Mouse (Mus musculus): Measurements from ENCODE around the gene Nr2c1. TPM values are rescaled to one million over a fixed set of nuclear protein-coding genes. Genes with fewer than 3 reads are reported as not detected.

The Nr2c1 gene
- total RNA-seq, 2 experiments from 2014 or later = 8.3 to 9.1 TPM

DNA sequence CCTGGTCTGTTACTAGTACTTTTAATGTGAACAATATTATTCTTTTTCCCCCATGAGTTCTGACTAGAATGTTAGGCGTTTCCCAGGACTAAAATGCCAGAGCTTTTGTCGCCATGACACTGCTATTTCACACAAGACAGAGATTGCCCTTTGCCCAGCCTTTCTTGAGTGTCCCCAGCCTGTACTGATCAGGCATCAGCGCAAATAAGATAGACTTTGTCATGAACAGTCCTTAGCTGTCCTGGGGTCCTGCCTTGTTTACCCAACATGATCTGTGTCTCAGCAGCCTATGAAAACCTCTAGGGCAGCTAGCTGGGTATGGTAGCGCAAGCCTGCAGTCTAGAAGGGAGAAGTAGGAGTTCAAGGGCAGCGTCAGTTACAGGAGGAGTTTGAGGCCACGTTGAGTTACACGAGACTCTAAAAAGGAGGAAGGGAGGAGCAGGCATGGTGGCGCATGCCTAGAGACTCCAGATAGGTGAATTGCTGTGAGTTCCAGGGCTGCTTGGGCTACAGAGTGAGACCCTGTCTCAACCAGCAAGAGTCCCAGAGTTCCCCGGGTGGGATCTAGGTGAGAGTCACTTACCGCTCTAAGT lies 8.8 kb upstream of the Nr2c1 start:
- no peak for DNase-seq (ENCODE audit: extremely low spot score in 1 of 2, low spot score in 1 of 2)

DNA sequence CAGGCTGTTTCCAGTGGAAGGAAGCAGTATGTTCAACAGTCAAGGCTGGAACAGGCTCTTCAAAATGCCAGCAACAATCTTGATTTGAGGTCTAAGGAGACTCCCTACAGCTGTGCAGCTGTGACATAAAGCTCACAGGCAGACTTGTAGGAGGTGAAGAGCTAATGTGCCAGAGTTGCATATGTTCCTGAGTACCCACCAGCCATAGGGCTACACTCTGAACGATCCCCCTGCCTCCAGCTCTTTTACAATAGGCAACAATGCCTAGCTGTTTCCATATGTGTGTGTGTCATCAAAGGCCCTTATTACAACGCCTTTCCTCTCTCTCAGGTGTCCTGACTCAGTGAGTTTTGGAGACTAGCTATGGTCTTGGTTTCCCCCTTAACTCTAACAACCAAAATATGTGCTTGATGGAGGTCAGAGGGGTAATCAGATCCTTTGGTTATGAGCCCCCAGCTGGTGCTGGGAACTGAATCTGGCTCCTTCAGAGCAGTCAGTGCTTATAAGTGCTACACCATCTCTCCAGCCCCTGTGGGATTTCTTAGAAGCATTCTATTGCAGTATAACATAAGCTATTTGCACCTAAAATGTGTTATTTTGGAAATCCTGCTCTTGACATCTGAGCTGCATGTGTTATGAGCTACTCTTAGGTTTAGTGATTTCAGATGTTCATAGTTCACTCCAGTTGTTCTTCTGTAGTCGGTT lies 7.4 kb upstream of the Nr2c1 start:
- DNase-seq (ENCODE audit: extremely low spot score in 1 of 2, low spot score in 1 of 2) = no peak

DNA sequence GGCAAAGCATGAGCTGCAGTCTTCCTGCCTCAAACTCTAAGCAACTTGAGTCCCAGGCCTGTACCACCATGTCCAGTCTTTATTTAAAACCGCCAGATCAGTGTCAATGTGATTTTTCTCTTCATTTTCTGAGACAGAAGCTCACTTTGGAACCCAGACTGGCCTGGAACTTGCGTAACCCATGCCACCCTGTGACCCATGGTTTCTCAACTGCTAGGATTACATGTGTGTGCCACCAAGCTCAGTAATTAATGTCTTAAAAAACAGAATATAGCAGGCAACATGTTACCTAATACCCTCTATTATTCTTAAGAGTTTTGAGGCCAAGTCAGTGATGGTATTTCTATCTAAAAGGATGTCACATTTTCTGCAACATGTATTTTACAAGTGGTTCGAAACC lies 5.4 kb upstream of the Nr2c1 start:
- no peak for DNase-seq (ENCODE audit: extremely low spot score in 1 of 2, low spot score in 1 of 2)

DNA sequence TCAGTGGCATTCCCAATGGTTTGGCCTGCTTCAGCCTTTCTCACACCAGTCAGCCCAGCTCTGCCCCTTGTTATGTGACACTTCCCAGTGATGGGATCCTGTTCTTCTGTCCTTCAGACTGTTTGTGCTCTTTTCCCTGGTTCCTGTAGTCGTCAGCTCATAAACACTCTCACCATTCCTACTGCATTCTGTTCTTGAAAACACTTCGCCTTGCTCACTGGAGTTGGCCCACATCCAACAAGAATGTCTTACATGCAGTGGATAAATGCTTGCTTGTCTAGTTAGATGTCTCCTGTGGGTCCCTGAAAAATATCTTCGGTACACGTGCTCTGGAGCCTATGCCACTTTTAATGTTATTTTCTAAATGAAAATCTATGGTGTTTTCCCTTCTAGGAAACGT lies 3.2 kb upstream of the Nr2c1 start:
- DNase-seq (ENCODE audit: extremely low spot score in 1 of 2, low spot score in 1 of 2) = no peak

DNA sequence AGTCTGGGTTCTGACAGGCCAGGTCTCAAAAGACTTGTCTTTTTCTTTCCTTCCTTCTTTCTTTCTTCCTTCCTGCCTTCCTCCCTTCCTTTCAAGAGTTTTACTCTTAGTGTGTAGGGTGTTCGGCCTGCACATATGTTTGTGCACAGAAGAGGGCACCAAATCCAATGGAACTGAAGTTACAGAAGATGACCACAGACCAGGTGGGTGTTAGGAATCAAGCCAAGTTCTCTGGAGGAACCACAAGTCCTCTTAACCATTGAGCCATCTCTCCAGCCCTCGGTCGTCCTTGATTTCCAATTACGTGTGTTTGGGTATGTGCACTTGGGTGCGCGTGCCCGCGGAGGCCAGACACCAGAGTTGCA lies 450 bp upstream of the Nr2c1 start:
- no peak for DNase-seq (ENCODE audit: extremely low spot score in 1 of 2, low spot score in 1 of 2)

DNA sequence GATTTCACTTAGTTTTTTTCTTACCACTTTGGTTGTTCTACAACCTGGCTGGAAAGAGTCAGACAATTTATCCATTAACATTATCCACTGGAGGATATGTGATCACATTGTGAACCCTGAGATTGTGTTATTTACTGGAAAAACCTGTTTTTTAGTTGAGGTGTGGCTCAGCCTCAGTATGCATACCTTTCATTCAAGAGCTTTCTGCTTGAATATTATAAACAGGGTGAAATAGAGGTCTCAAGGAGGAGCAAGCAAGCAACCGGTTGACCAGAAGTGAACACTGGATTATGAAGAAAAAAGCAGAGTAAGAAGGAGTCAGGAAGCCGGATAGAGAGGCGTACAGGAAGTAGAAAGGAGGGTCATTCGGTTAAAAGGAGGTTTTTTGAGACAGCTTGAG lies 3.7 kb downstream of the Nr2c1 start:
- no peak for DNase-seq (ENCODE audit: extremely low spot score in 1 of 2, low spot score in 1 of 2)

DNA sequence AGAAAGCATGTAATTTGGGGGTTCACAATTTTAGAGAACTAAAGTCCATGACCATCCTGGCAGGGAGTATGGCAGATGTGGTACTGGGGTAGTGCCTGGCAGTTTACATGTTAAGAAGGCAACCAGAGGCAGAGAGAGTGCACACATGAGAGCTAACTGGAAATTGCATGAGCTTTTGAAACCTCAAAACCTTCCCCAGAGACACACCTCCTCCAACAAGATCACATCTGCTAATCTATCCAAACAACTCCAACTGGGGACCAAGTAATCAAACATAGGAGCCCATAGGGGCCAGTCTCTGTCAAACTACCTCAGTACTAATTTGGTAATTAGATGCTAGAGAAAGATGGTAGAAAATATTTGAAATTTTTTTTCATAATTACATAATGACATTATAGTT lies 6.0 kb downstream of the Nr2c1 start:
- no peak for DNase-seq (ENCODE audit: extremely low spot score in 1 of 2, low spot score in 1 of 2)

DNA sequence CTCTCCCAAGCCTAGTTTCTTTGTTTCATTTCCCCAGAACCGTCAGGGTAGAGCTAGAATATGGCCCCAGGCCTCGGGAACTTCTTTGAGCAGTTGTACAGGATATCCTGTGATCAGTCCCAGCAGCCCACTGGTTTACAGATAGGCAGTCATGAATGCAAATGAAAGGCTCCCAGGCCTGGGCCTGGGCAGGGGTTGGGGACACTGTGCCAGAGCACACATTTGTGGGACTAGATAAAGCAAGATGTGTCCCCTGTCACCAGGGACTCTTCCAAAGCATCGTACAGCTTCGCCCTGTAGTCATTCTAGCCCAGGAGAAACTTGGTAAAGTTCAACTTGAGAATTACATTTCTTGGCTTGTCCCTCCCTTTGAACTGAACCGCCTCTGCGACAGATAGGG lies 11.1 kb downstream of the Nr2c1 start:
- no peak for DNase-seq (ENCODE audit: extremely low spot score in 1 of 2, low spot score in 1 of 2)

DNA sequence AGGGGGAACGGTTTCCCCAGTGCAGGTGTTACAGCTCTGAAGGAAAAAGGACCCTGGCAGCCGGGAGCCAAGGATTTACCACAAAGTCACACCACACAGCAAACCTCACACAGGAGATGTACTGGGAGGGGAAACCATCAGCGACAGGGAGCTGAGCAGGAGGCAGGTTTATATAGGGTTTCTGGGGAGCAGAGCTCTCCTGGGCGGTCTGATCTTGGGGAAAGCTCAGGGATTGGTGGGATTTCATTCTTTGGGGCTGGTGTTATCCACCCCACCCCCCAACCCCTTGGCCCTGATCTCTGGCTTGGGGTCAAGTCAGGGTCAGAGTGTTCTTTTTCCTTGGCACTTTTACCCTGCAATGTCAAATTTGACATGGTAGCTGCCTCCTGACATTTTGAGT lies 11.6 kb downstream of the Nr2c1 start:
- DNase-seq (ENCODE audit: extremely low spot score in 1 of 2, low spot score in 1 of 2) = no peak

DNA sequence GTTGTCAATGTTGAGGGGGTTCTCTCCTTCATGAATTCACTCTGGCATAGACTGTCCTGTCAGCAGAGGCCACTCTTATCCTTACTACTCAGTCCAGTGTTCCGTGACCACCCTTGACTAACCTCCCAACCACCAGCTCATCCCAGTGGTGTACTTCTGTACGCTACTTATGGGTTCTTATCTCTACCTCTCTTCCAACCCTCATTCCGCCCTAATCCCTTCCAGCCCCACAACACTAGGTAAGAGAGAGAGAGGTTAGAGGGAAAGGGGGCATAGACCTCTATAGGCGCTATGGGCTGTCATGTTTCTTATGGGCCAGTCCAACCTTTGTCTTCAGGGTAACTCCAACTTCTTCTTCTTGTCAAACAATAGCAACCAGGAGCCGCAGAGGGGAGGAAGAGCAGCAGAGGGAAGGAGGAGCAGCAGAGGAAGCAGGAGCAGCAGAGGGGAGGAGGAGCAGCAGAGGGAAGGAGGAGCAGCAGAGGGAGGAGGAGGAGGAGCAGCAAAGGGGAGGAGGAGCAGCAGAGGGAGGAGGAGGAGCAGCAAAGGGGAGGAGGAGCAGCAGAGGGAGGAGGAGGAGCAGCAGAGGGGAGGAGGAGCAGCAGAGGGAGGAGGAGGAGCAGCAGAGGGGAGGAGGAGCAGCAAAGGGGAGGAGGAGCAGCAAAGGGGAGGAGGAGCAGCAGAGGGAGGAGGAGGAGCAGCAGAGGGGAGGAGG lies 13.4 kb downstream of the Nr2c1 start:
- no peak for DNase-seq (ENCODE audit: extremely low spot score in 1 of 2, low spot score in 1 of 2)

DNA sequence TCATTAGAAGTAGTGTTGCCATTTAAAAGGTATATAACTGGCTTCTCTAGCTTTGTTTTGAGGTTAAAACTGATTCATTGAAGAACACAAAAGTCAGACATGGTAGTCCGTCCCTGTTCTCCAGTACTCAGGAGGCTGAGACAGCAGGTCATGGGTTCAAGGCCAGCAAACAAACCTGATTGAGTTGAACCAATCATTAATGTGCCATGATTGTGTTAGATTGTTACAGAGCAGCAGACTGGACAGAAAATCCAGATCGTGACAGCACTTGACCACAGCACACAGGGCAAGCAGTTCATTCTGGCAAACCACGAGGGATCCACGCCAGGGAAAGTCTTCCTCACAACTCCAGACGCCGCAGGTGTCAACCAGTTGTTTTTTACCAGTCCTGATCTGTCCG lies 14.2 kb downstream of the Nr2c1 start:
- no peak for DNase-seq (ENCODE audit: extremely low spot score in 1 of 2, low spot score in 1 of 2)

DNA sequence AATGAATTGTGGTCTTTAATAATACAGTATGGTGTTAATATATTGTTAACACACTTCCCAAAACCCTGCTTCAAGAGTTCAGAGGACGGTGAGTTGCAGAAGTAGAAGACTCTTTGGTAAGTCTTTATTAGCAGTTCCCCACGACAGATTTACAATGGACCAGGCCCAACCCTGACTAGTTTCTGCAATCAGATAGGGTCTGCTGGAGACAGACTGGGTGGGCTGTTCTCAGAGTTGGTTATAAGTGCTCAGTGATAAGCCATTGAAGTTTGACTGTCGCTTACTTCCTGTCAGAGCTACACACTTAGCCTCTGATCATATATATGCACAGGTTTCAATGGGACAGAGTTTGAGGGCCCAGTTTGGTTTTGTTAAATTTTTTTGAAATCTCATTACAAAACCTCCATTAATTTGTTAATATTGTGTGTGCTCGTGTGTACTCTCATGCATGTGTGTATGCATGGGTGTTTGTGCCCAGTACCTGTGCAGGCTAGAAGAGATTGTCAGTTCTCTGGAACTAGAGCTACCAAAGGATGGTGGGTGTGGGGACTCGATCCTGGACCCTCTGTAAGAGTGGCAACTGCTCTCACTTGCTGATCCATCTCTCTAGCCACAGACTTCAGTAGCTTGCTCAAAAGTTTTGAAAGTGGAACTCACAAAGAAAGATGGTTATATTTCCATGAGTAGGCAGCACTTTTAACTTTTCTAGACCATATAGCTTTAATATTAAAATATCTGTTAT lies 16.5 kb downstream of the Nr2c1 start:
- DNase-seq (ENCODE audit: extremely low spot score in 1 of 2, low spot score in 1 of 2) = no peak

DNA sequence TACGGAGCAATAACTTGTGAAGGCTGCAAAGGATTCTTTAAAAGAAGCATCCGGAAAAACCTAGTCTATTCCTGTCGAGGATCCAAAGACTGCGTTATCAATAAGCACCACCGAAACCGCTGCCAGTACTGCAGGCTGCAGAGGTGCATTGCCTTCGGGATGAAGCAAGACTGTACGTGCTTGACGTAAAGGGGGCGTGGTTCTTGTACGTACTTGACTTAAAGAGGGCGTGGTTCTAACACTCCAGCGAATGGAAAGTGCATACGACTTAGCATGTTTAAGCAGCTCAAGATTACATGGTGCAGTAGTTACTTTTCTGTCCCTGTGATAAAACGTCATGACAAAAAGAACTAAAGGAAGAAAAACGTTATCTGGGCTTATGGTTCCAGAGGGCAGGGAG lies 17.6 kb downstream of the Nr2c1 start:
- DNase-seq (ENCODE audit: extremely low spot score in 1 of 2, low spot score in 1 of 2) = no peak

DNA sequence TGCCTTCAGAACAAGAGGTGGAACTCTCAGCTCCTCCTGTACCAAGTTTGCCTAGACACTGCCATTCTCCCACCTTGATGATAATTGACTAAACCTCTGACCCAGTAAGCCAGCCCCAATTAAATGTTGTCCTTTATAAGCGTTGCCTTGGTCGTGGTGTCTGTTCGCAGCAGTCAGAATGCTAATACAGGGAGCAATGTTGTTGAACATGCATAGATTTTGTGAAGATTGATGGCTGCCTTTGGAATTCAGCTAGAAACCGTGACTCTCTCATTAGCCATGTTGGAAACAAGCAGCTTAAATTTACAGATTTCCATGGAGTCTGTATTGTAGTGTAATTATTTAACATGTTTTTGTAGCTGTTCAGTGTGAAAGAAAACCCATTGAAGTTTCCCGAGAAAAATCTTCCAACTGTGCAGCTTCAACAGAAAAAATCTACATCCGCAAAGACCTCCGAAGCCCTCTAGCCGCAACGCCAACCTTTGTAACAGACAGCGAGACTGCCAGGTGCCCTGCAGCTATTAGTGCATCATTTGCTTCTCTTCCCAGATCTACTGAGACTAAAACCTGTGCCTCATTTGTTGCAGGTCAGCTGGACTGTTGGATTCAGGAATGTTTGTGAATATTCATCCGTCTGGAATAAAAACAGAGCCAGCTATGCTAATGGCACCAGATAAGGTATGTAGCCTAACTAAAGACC lies 19.4 kb downstream of the Nr2c1 start:
- no peak for DNase-seq (ENCODE audit: extremely low spot score in 1 of 2, low spot score in 1 of 2)

DNA sequence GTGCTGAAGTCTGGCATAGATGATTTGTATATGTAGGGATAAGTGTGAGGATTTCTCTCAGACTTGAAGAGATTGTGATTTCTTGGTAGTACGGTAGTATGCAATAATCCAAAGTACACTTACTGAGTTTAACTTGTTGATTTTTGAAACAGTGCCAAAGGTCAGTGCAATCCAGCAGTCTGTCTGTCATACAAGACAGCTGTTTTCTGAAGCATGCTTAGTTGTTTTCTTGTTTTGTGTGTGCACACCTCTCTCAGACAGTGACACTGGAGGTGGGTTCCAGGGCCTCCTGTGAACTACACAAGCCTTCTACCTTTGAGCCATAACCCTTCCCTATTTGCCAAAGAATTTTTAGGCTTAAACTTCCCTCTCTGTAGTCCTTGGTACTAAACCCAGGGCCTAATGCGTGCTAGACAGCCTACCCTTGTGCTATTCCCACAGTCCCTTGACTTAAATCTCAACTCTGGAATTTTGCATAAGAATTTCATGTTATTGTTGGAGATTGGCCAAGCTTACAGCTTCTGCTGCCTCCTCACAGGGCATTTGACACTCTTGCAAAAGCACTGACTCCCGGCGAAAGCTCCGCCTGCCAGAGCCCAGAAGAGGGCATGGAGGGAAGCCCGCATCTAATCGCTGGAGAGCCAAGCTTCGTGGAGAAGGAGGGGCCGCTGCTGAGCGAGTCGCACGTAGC lies 23.8 kb downstream of the Nr2c1 start:
- no peak for DNase-seq (ENCODE audit: extremely low spot score in 1 of 2, low spot score in 1 of 2)

DNA sequence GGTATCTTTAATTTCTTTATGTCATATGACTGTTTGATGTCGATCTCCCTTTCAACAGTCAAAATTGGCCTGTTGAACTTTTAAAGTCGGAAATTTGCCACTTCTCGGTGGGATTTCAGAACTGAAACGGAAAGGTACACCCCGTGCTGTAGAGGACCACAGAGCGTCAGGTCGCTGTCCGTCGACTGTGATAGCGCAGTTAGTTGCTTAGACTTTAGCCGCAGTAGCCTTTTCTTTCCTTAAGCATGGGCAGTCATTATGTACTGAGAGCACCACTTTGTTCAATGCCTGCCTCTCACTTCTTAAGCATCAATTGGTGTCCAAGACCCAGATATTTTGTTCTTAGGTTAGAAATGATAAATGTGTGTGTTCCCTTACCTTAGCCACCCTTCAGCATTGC lies 24.3 kb downstream of the Nr2c1 start:
- DNase-seq (ENCODE audit: extremely low spot score in 1 of 2, low spot score in 1 of 2) = no peak

DNA sequence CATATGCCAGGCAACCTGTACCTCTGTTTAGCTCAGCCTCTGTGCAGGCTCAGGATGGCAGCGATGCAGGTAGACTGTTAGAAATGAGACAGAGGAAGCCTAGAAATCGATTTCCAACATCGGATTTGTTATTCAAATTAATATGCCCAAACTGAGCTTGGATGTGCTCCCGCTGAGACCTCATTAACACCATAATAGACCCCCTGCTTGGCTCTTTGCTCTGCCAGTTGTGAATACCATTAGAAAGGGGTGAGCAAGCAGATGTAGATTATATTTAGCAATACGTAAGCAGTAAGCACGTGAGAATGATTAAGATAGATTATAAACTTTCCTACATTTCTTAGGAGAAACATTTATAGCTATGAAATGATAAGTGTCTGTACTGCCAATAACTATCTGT lies 24.9 kb downstream of the Nr2c1 start:
- no peak for DNase-seq (ENCODE audit: extremely low spot score in 1 of 2, low spot score in 1 of 2)

DNA sequence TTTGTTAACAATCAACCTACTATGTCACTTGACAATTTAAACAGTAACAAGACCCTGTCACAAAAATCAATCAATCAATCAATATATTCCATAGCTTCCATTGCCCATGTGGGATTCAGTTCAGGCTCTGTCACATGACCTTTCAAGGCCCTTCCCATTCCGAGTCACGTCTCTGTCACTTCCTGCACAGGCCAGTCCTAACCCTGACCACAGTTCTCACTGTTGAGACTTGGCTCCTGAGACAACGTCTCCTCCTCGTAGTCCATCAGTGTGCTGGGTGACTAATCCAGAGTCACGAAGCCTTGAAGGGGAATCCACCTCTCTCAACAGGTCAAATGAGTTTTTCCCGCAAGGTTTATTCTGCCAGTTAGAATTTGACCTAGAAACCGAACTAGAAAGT lies 26.8 kb downstream of the Nr2c1 start:
- no peak for DNase-seq (ENCODE audit: extremely low spot score in 1 of 2, low spot score in 1 of 2)

DNA sequence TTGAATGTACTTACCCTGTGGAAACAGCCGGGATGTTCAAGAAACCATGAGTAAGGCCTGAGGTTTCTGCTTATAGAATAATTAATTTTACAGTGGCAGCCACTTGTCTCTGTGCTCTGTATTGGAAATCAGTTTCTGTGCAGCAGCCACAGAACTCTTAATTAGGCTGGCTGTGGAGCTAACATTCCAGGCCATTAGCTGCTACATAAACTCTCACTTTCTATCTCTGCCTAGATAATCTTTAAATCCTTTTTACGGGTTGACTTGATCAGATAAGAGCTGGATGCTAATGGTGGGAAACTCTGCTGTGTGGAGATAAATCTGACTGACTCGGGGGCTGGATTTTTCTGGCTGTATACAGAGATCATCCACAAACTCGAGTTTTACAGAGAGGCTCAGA lies 35.4 kb downstream of the Nr2c1 start:
- no peak for DNase-seq (ENCODE audit: extremely low spot score in 1 of 2, low spot score in 1 of 2)

All from layer of hippocampus, postnatal 25 days (tissue).